Mouse (Mus musculus) MEL-GATA-1-ER (cell line): ENCODE measurements around the gene Gabrg3.

Experiments used
- DNase-seq: peaks from one replicate; pipeline ENCODE4 v3.0.0-alpha.2; 2012; ENCODE audit warnings: low read depth; ENCODE audit errors: extremely low read depth

Gabrg3 gene

GRCm38 (mm10) chr7:57386517-57387340 lies at the start of gene Gabrg3:
Gabrg3 (minus strand) TSS chr7:57387188.
- DNase-seq, result no peak

- no peak for DNase-seq
Measured at GRCm38 (mm10) chr7:57422675-57423074, 35.7 kb upstream of the Gabrg3 start.

- no peak for DNase-seq
Measured at GRCm38 (mm10) chr7:57421044-57421443, 34.1 kb upstream of the Gabrg3 start.

- DNase-seq, result no peak
Measured at GRCm38 (mm10) chr7:57419392-57419791, 32.4 kb upstream of the Gabrg3 start, which contains the start of gene Gabrb3. Gabrb3 (plus strand) TSS chr7:57419692.

- no peak for DNase-seq
Measured at GRCm38 (mm10) chr7:57412896-57413295, 25.9 kb upstream of the Gabrg3 start.

GRCm38 (mm10) chr7:57411163-57411562 lies 24.2 kb upstream of the Gabrg3 start:
- DNase-seq, result no peak

- DNase-seq, result no peak
Measured at GRCm38 (mm10) chr7:57393551-57393950, 6.6 kb upstream of the Gabrg3 start.

GRCm38 (mm10) chr7:57390046-57390445 lies 3.1 kb upstream of the Gabrg3 start:
- DNase-seq, result no peak

- no peak for DNase-seq
Measured at GRCm38 (mm10) chr7:57387341-57387654, 310 bp upstream of the Gabrg3 start.

- no peak for DNase-seq
Measured at GRCm38 (mm10) chr7:57384112-57384511, 2.9 kb downstream of the Gabrg3 start.

GRCm38 (mm10) chr7:57366013-57366390 lies 21.0 kb downstream of the Gabrg3 start:
- no peak for DNase-seq

- no peak for DNase-seq
Measured at GRCm38 (mm10) chr7:57365134-57366012, 21.6 kb downstream of the Gabrg3 start.

GRCm38 (mm10) chr7:57363812-57364211 lies 23.2 kb downstream of the Gabrg3 start:
- DNase-seq, result no peak

GRCm38 (mm10) chr7:57357871-57358540 lies 29.0 kb downstream of the Gabrg3 start:
- no peak for DNase-seq

GRCm38 (mm10) chr7:57356565-57357301 lies 30.3 kb downstream of the Gabrg3 start:
- no peak for DNase-seq

GRCm38 (mm10) chr7:57348774-57349173 lies 38.2 kb downstream of the Gabrg3 start:
- no peak for DNase-seq

GRCm38 (mm10) chr7:57341910-57342309 lies 45.1 kb downstream of the Gabrg3 start:
- DNase-seq, result no peak

- DNase-seq, result no peak
Measured at GRCm38 (mm10) chr7:57331211-57331610, 55.8 kb downstream of the Gabrg3 start.

GRCm38 (mm10) chr7:57330240-57330639 lies 56.7 kb downstream of the Gabrg3 start:
- no peak for DNase-seq

- DNase-seq, result no peak
Measured at GRCm38 (mm10) chr7:57324473-57324872, 62.5 kb downstream of the Gabrg3 start.

- DNase-seq, result no peak
Measured at GRCm38 (mm10) chr7:57322086-57322485, 64.9 kb downstream of the Gabrg3 start.
